Mouse (Mus musculus) megakaryocyte, embryonic 14.5 days (primary cell): ENCODE results near the gene Aqp1. TPM values are rescaled to one million over a fixed set of nuclear protein-coding genes. Genes with fewer than 3 reads are reported as not detected.
A peak's percentile ranks its signal among the peaks of the same experiment; 100 is the strongest.

ENCODE experiments used
- H3K27me3 ChIP-seq: replicated peaks from 2 replicates; pipeline ENCODE3; 2012; ENCODE audit warnings: inconsistent platforms
- H3K36me3 ChIP-seq: replicated peaks from 2 replicates; pipeline ENCODE3; 2012; ENCODE audit warnings: low read length, inconsistent platforms, mixed read lengths
- H3K4me1 ChIP-seq: 2 replicates; pipeline ENCODE4 v1.6.1; 2012; ENCODE audit warnings: inconsistent platforms
- H3K4me3 ChIP-seq: replicated peaks from 2 replicates; pipeline ENCODE3; 2012; ENCODE audit warnings: moderate library complexity, mild to moderate bottlenecking, inconsistent platforms
- H3K9me3 ChIP-seq: 2 replicates; pipeline ENCODE4 v1.6.1; 2012; ENCODE audit warnings: inconsistent platforms
- FLI1 ChIP-seq: IDR thresholded peaks from 2 replicates; pipeline ENCODE4 v1.6.1; 2012; ENCODE audit warnings: low read length, inconsistent platforms, mixed read lengths
- GATA1 ChIP-seq: IDR thresholded peaks from 3 replicates; pipeline ENCODE4 v1.6.1; 2012; ENCODE audit warnings: mixed read lengths, low read length, inconsistent platforms, borderline replicate concordance
- polyA plus RNA-seq: library from polyadenylated mRNA; stranded (reverse); fragments of >175 nt; gene quantifications from 2 replicates; pipeline ENCODE4 v1.2.3, GENCODE M21; 2012; ENCODE audit warnings: low replicate concordance; ENCODE audit not compliant: insufficient read depth

Aqp1 gene
- polyA plus RNA-seq, 1 experiment = 4.6 TPM

DNA sequence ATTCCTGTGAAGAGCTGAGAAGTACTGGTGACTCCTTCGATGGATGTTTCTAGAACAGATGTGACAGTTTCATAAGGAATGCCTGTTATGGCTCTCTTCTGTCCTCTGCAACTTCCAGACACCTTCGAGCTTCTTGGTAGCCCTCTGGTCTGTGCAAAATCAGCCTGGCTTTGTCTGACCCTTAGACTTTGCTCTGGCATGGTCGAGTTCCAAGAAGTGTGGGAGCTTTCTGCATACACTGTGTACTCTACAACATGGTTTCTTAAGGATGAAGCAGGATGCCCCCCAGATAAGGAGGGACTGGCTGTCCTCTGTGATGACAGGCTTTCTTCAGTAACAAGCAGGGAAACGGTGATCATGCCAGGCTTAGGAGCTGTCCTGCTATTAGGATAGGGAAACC lies 8.1 kb upstream of the Aqp1 start:
- Histone ChIP-seq H3K4me1 (peaks cover 100% of the 10 kb centered on the region), H3K27me3 (peaks cover 4% of the 10 kb centered on the region), H3K36me3 (no peaks in the 10 kb centered on the region), H3K4me3 (no peak overlapping the region), H3K9me3 (no peaks in the 10 kb centered on the region)
- no peak for TF ChIP-seq GATA1
- TF ChIP-seq FLI1 = no peak

GRCm38 (mm10) chr6:55331315-55331714 lies 4.9 kb upstream of the Aqp1 start:
- Histone ChIP-seq H3K4me1 (peaks cover 100% of the 10 kb centered on the region), H3K9me3 (no peaks in the 10 kb centered on the region), H3K36me3 (no peaks in the 10 kb centered on the region), H3K4me3 (peak overlapping the region; percentile 66), H3K27me3 (peaks cover 1% of the 10 kb centered on the region)
- no peak for TF ChIP-seq FLI1
- no peak for TF ChIP-seq GATA1

- no peaks in the 10 kb centered on the region for H3K9me3 ChIP-seq
- H3K4me1 ChIP-seq = peaks cover 100% of the 10 kb centered on the region
- H3K4me3 ChIP-seq = no peak overlapping the region
- H3K27me3 ChIP-seq = peaks cover 1% of the 10 kb centered on the region
- H3K36me3 ChIP-seq = no peaks in the 10 kb centered on the region
- TF ChIP-seq GATA1 (no peak), FLI1 (no peak)
Measured at GRCm38 (mm10) chr6:55332100-55332772, 4.0 kb upstream of the Aqp1 start.

GRCm38 (mm10) chr6:55332773-55333109 lies 3.5 kb upstream of the Aqp1 start:
- H3K4me1 ChIP-seq = peaks cover 100% of the 10 kb centered on the region
- no peak for TF ChIP-seq FLI1
- no peak for TF ChIP-seq GATA1
- no peak overlapping the region for H3K4me3 ChIP-seq
- H3K27me3 ChIP-seq = peaks cover 1% of the 10 kb centered on the region
- H3K9me3 ChIP-seq = no peaks in the 10 kb centered on the region
- H3K36me3 ChIP-seq = no peaks in the 10 kb centered on the region

GRCm38 (mm10) chr6:55337242-55337641 lies 1.0 kb downstream of the Aqp1 start:
- peak overlapping the region; percentile 91 for H3K4me3 ChIP-seq

DNA sequence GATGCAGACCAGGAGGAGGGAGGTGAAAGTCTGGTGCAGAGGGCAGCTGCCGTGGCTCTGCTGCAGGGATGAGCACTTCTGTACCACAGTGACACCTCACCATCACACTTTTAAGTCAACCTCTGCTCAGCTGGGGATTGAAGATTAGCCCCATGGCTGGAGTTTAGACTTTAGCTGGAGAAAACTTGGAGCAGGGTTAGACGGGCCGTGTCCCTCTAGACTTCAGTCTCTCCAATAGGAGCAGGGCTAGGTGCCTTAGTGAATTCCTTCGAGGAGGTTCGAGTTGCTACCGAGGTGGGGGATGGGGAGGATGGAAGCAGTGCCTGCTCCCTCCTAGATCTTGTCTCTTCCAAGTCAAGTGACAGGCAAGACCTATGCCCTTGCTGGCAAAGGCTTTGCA lies 1.8 kb downstream of the Aqp1 start:
- no peaks in the 10 kb centered on the region for H3K27me3 ChIP-seq
- H3K4me3 ChIP-seq = peak overlapping the region; percentile 91
- H3K36me3 ChIP-seq = peaks cover 29% of the 10 kb centered on the region
- H3K9me3 ChIP-seq = no peaks in the 10 kb centered on the region
- H3K4me1 ChIP-seq = peaks cover 99% of the 10 kb centered on the region
- TF ChIP-seq GATA1 (no peak), FLI1 (no peak)

More at GRCm38 (mm10) chr6:55337242-55337641, 1.0 kb downstream of the Aqp1 start:
- H3K4me1 ChIP-seq = peaks cover 99% of the 10 kb centered on the region
- peaks cover 21% of the 10 kb centered on the region for H3K36me3 ChIP-seq
- TF ChIP-seq FLI1 = no peak
- H3K9me3 ChIP-seq = no peaks in the 10 kb centered on the region
- no peaks in the 10 kb centered on the region for H3K27me3 ChIP-seq

DNA sequence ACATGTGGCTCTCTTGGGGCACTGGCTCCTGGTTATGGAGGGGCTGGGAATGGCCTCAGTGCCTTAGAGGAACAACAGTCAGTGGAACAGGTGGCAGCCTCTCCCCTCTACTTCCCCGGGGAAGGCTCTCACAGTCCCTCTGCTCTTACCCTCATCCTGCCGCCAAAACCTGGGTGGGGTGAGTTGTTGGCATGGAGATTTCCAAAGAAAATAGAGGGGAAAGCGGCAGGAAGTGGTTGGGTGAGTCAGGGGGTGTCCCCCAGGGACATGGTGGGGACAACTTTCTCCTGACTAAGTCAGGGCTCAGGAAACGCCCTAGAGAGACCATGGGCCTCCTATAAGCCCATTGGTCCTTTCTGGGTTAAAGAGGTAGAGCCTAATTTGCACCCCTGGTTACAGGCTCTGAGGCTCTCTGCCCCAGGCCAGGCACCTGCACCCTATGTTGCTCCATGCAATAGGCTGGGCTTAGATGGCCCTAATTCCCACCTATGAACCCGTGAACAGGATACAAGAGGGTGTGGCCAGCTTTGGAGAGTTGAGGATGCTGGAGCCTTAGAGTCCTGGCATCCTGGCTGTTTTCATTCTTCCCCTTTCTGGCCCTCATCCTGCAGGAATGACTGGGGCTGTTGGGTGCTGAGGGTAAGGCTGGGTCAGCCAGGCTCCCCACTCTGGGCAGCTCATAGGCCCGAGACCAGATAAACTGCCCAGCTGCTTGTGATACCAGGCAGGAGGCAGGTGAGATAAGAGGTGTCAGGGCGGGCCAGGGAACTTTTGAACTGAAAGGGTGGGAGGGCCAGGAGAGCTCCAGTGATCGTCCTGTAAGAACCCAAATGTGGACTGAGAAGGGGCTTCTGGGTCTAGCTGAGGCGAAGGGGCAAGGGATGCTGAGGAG lies 2.9 kb downstream of the Aqp1 start:
- TF ChIP-seq FLI1 (no peak), GATA1 (no peak)
- peak overlapping the region; percentile 91 for H3K4me3 ChIP-seq
- H3K36me3 ChIP-seq = peaks cover 40% of the 10 kb centered on the region
- no peaks in the 10 kb centered on the region for H3K9me3 ChIP-seq
- no peaks in the 10 kb centered on the region for H3K27me3 ChIP-seq
- peaks cover 98% of the 10 kb centered on the region for H3K4me1 ChIP-seq

- Histone ChIP-seq H3K27me3 (no peaks in the 10 kb centered on the region), H3K4me1 (peaks cover 98% of the 10 kb centered on the region), H3K36me3 (peaks cover 65% of the 10 kb centered on the region), H3K4me3 (peak overlapping the region; percentile 51), H3K9me3 (no peaks in the 10 kb centered on the region)
- TF ChIP-seq FLI1 = no peak
- TF ChIP-seq GATA1 = no peak
Measured at GRCm38 (mm10) chr6:55341688-55342087, 5.5 kb downstream of the Aqp1 start.

- Histone ChIP-seq H3K4me3 (peak overlapping the region; percentile 35), H3K36me3 (peaks cover 72% of the 10 kb centered on the region), H3K27me3 (no peaks in the 10 kb centered on the region), H3K9me3 (no peaks in the 10 kb centered on the region), H3K4me1 (peaks cover 98% of the 10 kb centered on the region)
- TF ChIP-seq FLI1 (no peak), GATA1 (no peak)
Measured at GRCm38 (mm10) chr6:55342328-55342727, 6.1 kb downstream of the Aqp1 start.

DNA sequence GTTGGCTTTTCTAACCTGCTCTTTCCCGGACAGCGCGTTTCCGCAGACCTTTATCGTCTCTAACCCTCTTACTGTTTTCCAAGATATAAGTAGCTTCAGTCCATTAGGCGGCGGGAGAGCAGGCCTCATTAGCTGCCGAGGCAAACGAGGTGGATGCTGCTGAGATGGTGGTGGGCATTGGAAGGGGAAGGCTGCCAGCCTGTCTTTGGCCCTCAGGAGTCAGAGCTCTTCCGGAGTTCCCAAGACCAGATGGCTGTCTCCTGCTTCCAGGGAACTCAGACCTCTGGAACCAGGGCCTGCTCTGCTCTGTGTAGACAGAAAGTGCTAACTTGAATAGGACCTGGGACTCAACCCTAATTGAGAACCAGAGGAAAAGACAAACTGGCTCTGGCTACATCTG lies 7.2 kb downstream of the Aqp1 start:
- Histone ChIP-seq H3K27me3 (no peaks in the 10 kb centered on the region), H3K4me1 (peaks cover 98% of the 10 kb centered on the region), H3K36me3 (peaks cover 80% of the 10 kb centered on the region), H3K9me3 (no peaks in the 10 kb centered on the region), H3K4me3 (no peak overlapping the region)
- no peak for TF ChIP-seq FLI1
